Mouse (Mus musculus) MEL (cell line): ENCODE measurements around the gene Bphl. TPM values are rescaled to one million over a fixed set of nuclear protein-coding genes. Genes with fewer than 3 reads are reported as not detected.

ENCODE experiments used
- DNase-seq: peaks from one replicate; pipeline ENCODE4 v3.0.0; 2011; ENCODE audit warnings: low read depth, low spot score
- H3K27ac ChIP-seq: 2 replicates; pipeline ENCODE4 v1.5.1; 2012; ENCODE audit warnings: low read depth, mild to moderate bottlenecking, control low read depth, low read length, moderate library complexity; ENCODE audit not compliant: control insufficient read depth
- H3K27me3 ChIP-seq, 2 experiments: fragments of 150-350 bp in 1 of 2; sonication (generic) in 1 of 2; 2 replicates each; pipeline ENCODE4 v1.6.1; 2012; ENCODE audit warnings: low read length in 2 of 2, mild to moderate bottlenecking in 2 of 2, improper control_type of control experiment in 1 of 2, moderate library complexity in 1 of 2; ENCODE audit not compliant: insufficient read depth in 2 of 2, control insufficient read depth in 1 of 2
- H3K36me3 ChIP-seq, 2 experiments: 2 replicates each; pipeline ENCODE4 v1.6.1; 2012 to 2014; ENCODE audit warnings: low read length in 2 of 2, improper control_type of control experiment in 1 of 2, inconsistent platforms in 1 of 2, mild to moderate bottlenecking in 1 of 2; ENCODE audit not compliant: insufficient read depth in 2 of 2, control insufficient read depth in 1 of 2
- H3K4me1 ChIP-seq, 2 experiments: fragments of 150-350 bp in 1 of 2; sonication (generic) in 1 of 2; 2 replicates each; pipeline ENCODE4 v1.6.1; 2012; ENCODE audit warnings: low read length in 2 of 2, improper control_type of control experiment in 1 of 2, mild to moderate bottlenecking in 1 of 2; ENCODE audit not compliant: insufficient read depth in 2 of 2, control insufficient read depth in 1 of 2
- H3K4me3 ChIP-seq, 2 experiments: fragments of 150-350 bp in 1 of 2; sonication (generic) in 1 of 2; 2 replicates each; pipeline ENCODE4 v1.5.1; 2012; ENCODE audit warnings: low read depth in 2 of 2, low read length in 2 of 2, mild to moderate bottlenecking in 2 of 2, moderate library complexity in 2 of 2, control low read depth in 1 of 2, improper control_type of control experiment in 1 of 2; ENCODE audit not compliant: control insufficient read depth in 1 of 2, insufficient read depth in 1 of 2
- H3K79me2 ChIP-seq: 2 replicates; pipeline ENCODE4 v1.6.1; 2012; ENCODE audit warnings: mild to moderate bottlenecking, low read length, moderate library complexity; ENCODE audit not compliant: control insufficient read depth, poor library complexity, insufficient read depth
- H3K9ac ChIP-seq: 2 replicates; pipeline ENCODE4 v1.6.1; 2012; ENCODE audit warnings: low read depth, mild to moderate bottlenecking, control low read depth, low read length, moderate library complexity; ENCODE audit not compliant: control insufficient read depth, poor library complexity, severe bottlenecking
- H3K9me3 ChIP-seq: fragments of 150-350 bp; sonication (generic); replicated peaks from 2 replicates; pipeline ENCODE4 v1.6.1; 2012; ENCODE audit warnings: mild to moderate bottlenecking, low read length, improper control_type of control experiment, moderate library complexity; ENCODE audit not compliant: insufficient read depth
- BHLHE40 ChIP-seq: IDR thresholded peaks from 2 replicates; pipeline ENCODE4 v1.6.1; 2012; ENCODE audit warnings: low read depth, mild to moderate bottlenecking, inconsistent platforms, low read length, improper control_type of control experiment, borderline replicate concordance
- CTCF ChIP-seq, 3 experiments: IDR thresholded peaks in 2 of 3; conservative IDR thresholded peaks in 1 of 3; 2 replicates each; pipeline ENCODE4 v1.5.1; 2011 to 2012; ENCODE audit warnings: low read length in 3 of 3, low read depth in 2 of 3, mild to moderate bottlenecking in 2 of 3, improper control_type of control experiment in 1 of 3, inconsistent platforms in 1 of 3, mixed read lengths in 1 of 3, moderate library complexity in 1 of 3; ENCODE audit not compliant: control insufficient read depth in 1 of 3, insufficient read depth in 1 of 3, poor library complexity in 1 of 3, severe bottlenecking in 1 of 3
- ELF1 ChIP-seq: IDR thresholded peaks from 2 replicates; pipeline ENCODE4 v1.6.1; 2014; ENCODE audit warnings: low read depth, mild to moderate bottlenecking, inconsistent platforms, low read length, improper control_type of control experiment, moderate library complexity
- EP300 ChIP-seq, 2 experiments: IDR thresholded peaks; 2 replicates each; pipeline ENCODE4 v1.6.1; 2011; ENCODE audit warnings: improper control_type of control experiment in 2 of 2, low read length in 2 of 2, low read depth in 1 of 2, mild to moderate bottlenecking in 1 of 2
- ETS1 ChIP-seq: IDR thresholded peaks from 2 replicates; pipeline ENCODE4 v1.6.1; 2012; ENCODE audit warnings: low read depth, mild to moderate bottlenecking, inconsistent platforms, low read length, improper control_type of control experiment, moderate library complexity
- GABPA ChIP-seq: IDR thresholded peaks from 2 replicates; pipeline ENCODE4 v1.6.1; 2012; ENCODE audit warnings: low read depth, mild to moderate bottlenecking, inconsistent platforms, low read length, improper control_type of control experiment, moderate library complexity
- GATA1 ChIP-seq: IDR thresholded peaks from 2 replicates; pipeline ENCODE4 v1.6.1; 2011; ENCODE audit warnings: low read depth, low read length, improper control_type of control experiment
- HCFC1 ChIP-seq: IDR thresholded peaks from 2 replicates; pipeline ENCODE4 v1.6.1; 2012; ENCODE audit warnings: low read depth, mild to moderate bottlenecking, inconsistent platforms, low read length, improper control_type of control experiment, moderate library complexity
- MAX ChIP-seq: IDR thresholded peaks from 2 replicates; pipeline ENCODE4 v1.6.1; 2011; ENCODE audit warnings: low read length, improper control_type of control experiment
- MXI1 ChIP-seq: IDR thresholded peaks from 2 replicates; pipeline ENCODE4 v1.6.1; 2011; ENCODE audit warnings: mild to moderate bottlenecking, low read depth, low read length, improper control_type of control experiment
- MYB ChIP-seq: IDR thresholded peaks from 2 replicates; pipeline ENCODE4 v1.6.1; 2011; ENCODE audit warnings: mild to moderate bottlenecking, low read depth, low read length, improper control_type of control experiment
- MYC ChIP-seq: IDR thresholded peaks from 2 replicates; pipeline ENCODE4 v1.6.1; 2011; ENCODE audit warnings: low read depth, mild to moderate bottlenecking, low read length, improper control_type of control experiment, moderate library complexity
- POLR2AphosphoS2 ChIP-seq: IDR thresholded peaks from 2 replicates; pipeline ENCODE4 v1.6.1; 2011; ENCODE audit warnings: low read length, improper control_type of control experiment
- RAD21 ChIP-seq: IDR thresholded peaks from 2 replicates; pipeline ENCODE4 v1.6.1; 2011; ENCODE audit warnings: mild to moderate bottlenecking, low read depth, low read length, improper control_type of control experiment
- RCOR1 ChIP-seq: IDR thresholded peaks from 2 replicates; pipeline ENCODE4 v1.6.1; 2012; ENCODE audit warnings: low read depth, mild to moderate bottlenecking, inconsistent platforms, low read length, improper control_type of control experiment
- SIN3A ChIP-seq: IDR thresholded peaks from 2 replicates; pipeline ENCODE4 v1.6.1; 2012; ENCODE audit warnings: low read length, improper control_type of control experiment, inconsistent platforms
- SMC3 ChIP-seq: IDR thresholded peaks from 2 replicates; pipeline ENCODE4 v1.6.1; 2011; ENCODE audit warnings: low read depth, low read length, improper control_type of control experiment
- TCF12 ChIP-seq: IDR thresholded peaks from 2 replicates; pipeline ENCODE4 v1.6.1; 2014; ENCODE audit warnings: low read depth, mild to moderate bottlenecking, inconsistent platforms, low read length, improper control_type of control experiment, moderate library complexity
- USF2 ChIP-seq, 2 experiments: IDR thresholded peaks; 2 replicates each; pipeline ENCODE4 v1.6.1; 2011 to 2012; ENCODE audit warnings: improper control_type of control experiment in 2 of 2, low read length in 2 of 2, borderline replicate concordance in 1 of 2, inconsistent platforms in 1 of 2, low read depth in 1 of 2, mild to moderate bottlenecking in 1 of 2; ENCODE audit not compliant: insufficient read depth in 1 of 2
- ZC3H11A ChIP-seq: IDR thresholded peaks from 2 replicates; pipeline ENCODE4 v1.6.1; 2012; ENCODE audit warnings: low read depth, mild to moderate bottlenecking, inconsistent platforms, low read length, improper control_type of control experiment
- ZMIZ1 ChIP-seq: IDR thresholded peaks from 2 replicates; pipeline ENCODE4 v1.6.1; 2012; ENCODE audit warnings: low read depth, mild to moderate bottlenecking, inconsistent platforms, low read length, improper control_type of control experiment, moderate library complexity
- polyA plus RNA-seq, 2 experiments: library from polyadenylated mRNA; stranded (reverse) in 1 of 2; unstranded in 1 of 2; fragments of >175 nt in 1 of 2; fragments of >200 nt in 1 of 2; gene quantifications; 2 replicates each; pipeline versions ENCODE4 v1.2.1 to v1.2.4; 2012; ENCODE audit warnings: low replicate concordance in 2 of 2, low read depth in 1 of 2; ENCODE audit not compliant: insufficient read length in 2 of 2, insufficient read depth in 1 of 2, missing spikeins in 1 of 2
- total RNA-seq: library from RNA; depleted of rRNA; stranded (reverse); fragments of 300-350 nt; gene quantifications from 2 replicates; pipeline ENCODE4 v1.2.3, GENCODE M21; 2012

Gene Bphl
- total and polyA plus RNA-seq, 3 experiments, result 6.5 to 7.7 TPM; not detected in 1

DNA sequence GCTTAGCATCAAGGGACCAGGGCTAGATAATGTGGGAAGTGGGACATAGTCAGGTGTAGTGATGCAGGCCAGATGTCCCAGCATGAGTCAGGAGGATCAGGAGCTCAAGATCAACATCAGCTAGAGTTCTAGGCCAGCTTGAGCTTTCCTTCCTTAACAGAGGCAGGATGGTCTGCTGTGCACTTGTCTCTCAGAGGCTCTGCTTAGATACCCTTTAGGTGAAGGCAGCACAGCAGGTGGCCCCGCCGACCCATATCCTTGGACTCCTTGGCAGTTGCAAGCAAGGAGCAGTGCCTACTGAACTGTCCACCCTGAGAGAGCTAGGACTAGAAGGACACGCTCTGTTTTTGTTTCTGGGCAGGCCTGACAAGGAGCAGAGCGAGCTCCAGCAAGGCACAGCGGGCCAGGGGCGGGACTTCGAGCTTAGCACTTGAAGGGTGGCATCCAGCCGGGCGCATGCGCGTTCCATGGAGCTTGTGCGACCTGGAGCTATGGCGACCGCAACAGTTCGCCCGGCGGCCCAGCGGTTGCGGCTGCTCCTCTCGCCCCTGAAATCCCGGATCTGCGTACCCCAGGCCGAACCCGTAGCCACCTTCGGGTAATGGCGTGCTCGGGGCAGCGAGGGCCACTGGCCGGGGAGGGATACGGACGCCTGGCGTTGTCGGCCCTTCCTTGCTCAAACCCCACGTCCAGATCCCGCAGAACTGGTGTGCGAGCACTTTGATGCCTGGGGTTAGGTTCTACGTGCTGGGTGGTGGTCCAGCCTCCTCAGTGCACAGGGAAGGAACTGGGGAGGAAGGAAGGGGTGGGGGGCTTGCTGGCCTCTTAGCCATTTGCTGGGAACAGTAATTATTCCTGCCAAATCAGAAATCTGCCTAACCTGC is at the start of gene Bphl (continued):
- TF ChIP-seq HCFC1 (0 out of 2 replicates have a peak, but pooled peaks have one; percentile 37), BHLHE40 (no peak), POLR2AphosphoS2 (peak; percentile 75), MAX (no peak), RCOR1 (no peak)

DNA sequence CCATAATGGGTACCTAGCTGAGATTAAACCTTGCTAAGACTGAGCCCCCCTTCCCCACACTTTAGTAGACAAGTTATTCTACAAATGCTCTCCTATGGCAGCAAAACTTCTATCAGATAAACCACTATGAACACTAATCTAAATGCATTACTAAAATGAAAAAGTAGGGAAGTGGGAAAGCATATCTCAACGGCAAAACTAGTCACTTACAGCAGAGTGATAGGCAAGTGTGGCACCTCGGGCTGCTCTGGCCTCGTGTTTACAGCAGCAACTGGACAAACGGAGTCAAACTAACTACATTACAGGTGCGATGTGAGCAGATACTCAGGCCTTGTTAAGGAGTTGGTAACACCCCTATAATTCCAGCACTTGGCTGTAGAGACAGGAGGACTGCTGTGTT is 47.8 kb upstream of the Bphl start:
- 0 out of 2 replicates have a peak overlapping the region, but pooled peaks have one; percentile 4 for H3K9ac ChIP-seq
- peaks cover 6 to 11% of the 10 kb centered on the region in 2 experiments; a peak in 3 of 4 replicates for H3K4me1 ChIP-seq
- peaks cover 0 to 6% of the 10 kb centered on the region in 2 experiments; a peak in 2 of 4 replicates for H3K36me3 ChIP-seq
- TF ChIP-seq MAX, result 0 out of 2 replicates have a peak, but pooled peaks have one; percentile 51
- no peak for TF ChIP-seq GABPA
- peak; percentile 59 to 67; a peak in 3 of 4 replicates for TF ChIP-seq EP300 (IDR thresholded peaks at IDR 0.05; ENCODE audit: low read depth in 1 of 2, low read length in 2 of 2)
- TF ChIP-seq TCF12, result no peak
- TF ChIP-seq ELF1, result no peak
- peak; percentile 58 for TF ChIP-seq MYB
- no peak for TF ChIP-seq USF2 (IDR thresholded peaks at IDR 0.05; ENCODE audit: borderline replicate concordance in 1 of 2, insufficient read depth in 1 of 2, low read depth in 1 of 2, low read length in 2 of 2)
- TF ChIP-seq ETS1, result 0 out of 2 replicates have a peak, but pooled peaks have one; percentile 29
- peak; percentile 34; the same call in 1 of the 2 replicates for TF ChIP-seq GATA1
- no peak overlapping the region for H3K4me3 ChIP-seq
- peak; percentile 40 for DNase-seq
- peak overlapping the region; percentile 12; the same call in 1 of the 2 replicates for H3K27ac ChIP-seq
- H3K79me2 ChIP-seq, result no peaks in the 10 kb centered on the region
- H3K27me3 ChIP-seq, result no peaks in the 10 kb centered on the region
- H3K9me3 ChIP-seq, result no peaks in the 10 kb centered on the region

DNA sequence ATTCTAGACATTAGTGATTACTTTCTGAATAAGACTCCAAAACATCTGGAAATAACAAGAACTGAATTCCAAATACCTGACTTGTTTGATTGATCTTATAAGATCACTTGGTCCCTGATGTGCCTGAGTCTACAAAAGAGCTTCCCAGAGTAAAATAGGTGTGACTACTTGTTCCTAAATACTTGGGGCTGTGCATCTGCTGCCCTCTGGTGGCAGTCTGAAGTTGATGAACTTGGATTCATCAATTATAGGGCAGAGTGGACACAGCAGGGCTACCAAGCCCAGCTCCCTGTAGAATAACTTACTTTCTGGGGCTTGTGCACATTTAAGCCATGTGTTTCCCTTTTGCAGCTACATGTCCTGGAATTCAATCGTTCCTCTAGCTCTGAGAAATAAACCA is 42.2 kb upstream of the Bphl start:
- H3K9ac ChIP-seq, result no peak overlapping the region
- H3K79me2 ChIP-seq, result no peaks in the 10 kb centered on the region
- no peak overlapping the region for H3K27ac ChIP-seq
- no peaks in the 10 kb centered on the region; a peak in 1 of 4 replicates for H3K36me3 ChIP-seq
- peaks cover 0 to 5% of the 10 kb centered on the region in 2 experiments; a peak in 2 of 4 replicates for H3K4me1 ChIP-seq
- no peaks in the 10 kb centered on the region for H3K9me3 ChIP-seq
- TF ChIP-seq ZMIZ1, result no peak
- no peak for TF ChIP-seq MXI1
- TF ChIP-seq CTCF (IDR thresholded peaks at IDR 0.05 in 2 of 3, conservative IDR thresholded peaks at IDR 0.05 in 1 of 3; ENCODE audit: control insufficient read depth in 1 of 3, insufficient read depth in 1 of 3, low read depth in 2 of 3, low read length in 3 of 3, poor library complexity in 1 of 3, severe bottlenecking in 1 of 3), result peak; percentile 81 to 94 (median 86)
- peak; percentile 94 for TF ChIP-seq SMC3
- TF ChIP-seq SIN3A, result 0 out of 2 replicates have a peak, but pooled peaks have one; percentile 31
- peak; percentile 82 for TF ChIP-seq ZC3H11A
- no peak for TF ChIP-seq MYC
- TF ChIP-seq RAD21, result peak; percentile 95
- no peak for TF ChIP-seq RCOR1
- H3K4me3 ChIP-seq, result no peak overlapping the region
- no peaks in the 10 kb centered on the region for H3K27me3 ChIP-seq
- peak; percentile 87 for DNase-seq
